Mouse (Mus musculus) stomach, embryonic 15.5 days (tissue): ENCODE data around the gene Tcl1b1. TPM values are rescaled to one million over a fixed set of nuclear protein-coding genes. Genes with fewer than 3 reads are reported as not detected.
"Not testable (repeated sequence)": the region's sequence is repeated elsewhere in the genome, so short reads cannot be mapped to it uniquely, and the experiment has no call there.

ENCODE experiments used
- ATAC-seq: fragments of 200-750 bp; cut with Nextera tagmentation; 2 replicates; pipeline ENCODE4 v1.8.0; 2017; ENCODE audit warnings: low read depth, moderate number of reproducible peaks, moderate TSS enrichment; ENCODE audit not compliant: insufficient read depth, low FRiP score
- H3K27ac ChIP-seq: fragments of 300-500 bp; sonication (generic); 2 replicates; pipeline ENCODE4 v1.5.1; 2015; ENCODE audit warnings: mild to moderate bottlenecking, inconsistent platforms
- H3K27me3 ChIP-seq: fragments of 300-500 bp; sonication (generic); replicated peaks from 2 replicates; pipeline ENCODE4 v1.6.1; 2015; ENCODE audit warnings: inconsistent platforms
- H3K36me3 ChIP-seq: fragments of 300-500 bp; sonication (generic); 2 replicates; pipeline ENCODE4 v1.6.1; 2015; ENCODE audit warnings: inconsistent platforms
- H3K4me1 ChIP-seq: fragments of 300-500 bp; sonication (generic); 2 replicates; pipeline ENCODE4 v1.6.1; 2015; ENCODE audit warnings: inconsistent platforms
- H3K4me2 ChIP-seq: fragments of 300-500 bp; sonication (generic); 2 replicates; pipeline ENCODE4 v1.6.1; 2015; ENCODE audit warnings: mild to moderate bottlenecking, inconsistent platforms
- H3K4me3 ChIP-seq: fragments of 300-500 bp; sonication (generic); replicated peaks from 2 replicates; pipeline ENCODE4 v1.5.1; 2015; ENCODE audit warnings: inconsistent platforms
- H3K9ac ChIP-seq: fragments of 300-500 bp; sonication (generic); 2 replicates; pipeline ENCODE4 v1.6.1; 2015; ENCODE audit warnings: inconsistent platforms
- H3K9me3 ChIP-seq: fragments of 300-500 bp; sonication (generic); 2 replicates; pipeline ENCODE4 v1.6.1; 2016; ENCODE audit warnings: inconsistent platforms
- WGBS: fragments of 180-500 bp; shearing (Covaris S2); methylation state at CpG from one replicate; pipeline ENCODE4 v1.1.7; 2015; 5-methylcytosine and 5-hydroxymethylcytosine counted together
- polyA plus RNA-seq: library from polyadenylated mRNA; unstranded; fragments of >200 nt; fragmentation: Nextera tagmentation; extraction: Ambion mirVana; gene quantifications from 2 replicates; pipeline ENCODE4 v1.2.1, GENCODE M21; 2015

Tcl1b1 gene
- polyA plus RNA-seq, 1 experiment from 2014 or later: not detected

GRCm38 (mm10) chr12:105201657-105202056 is 42.2 kb downstream of the Tcl1b1 start, which contains the start of gene Tcl1b4:
Tcl1b4 (plus strand) TSS chr12:105201957.
- not testable (repeated sequence) for H3K4me2 ChIP-seq, H3K9me3 ChIP-seq, H3K27ac ChIP-seq, H3K9ac ChIP-seq, H3K36me3 ChIP-seq, H3K4me1 ChIP-seq, H3K27me3 ChIP-seq, H3K4me3 ChIP-seq, ATAC-seq
- WGBS: 88% methylated on average over 1 of the region's 1 CpGs

GRCm38 (mm10) chr12:105207071-105207470 is 47.6 kb downstream of the Tcl1b1 start:
- 47% methylated on average over 1 of the region's 1 CpGs for WGBS

GRCm38 (mm10) chr12:105208441-105208840 is 49.0 kb downstream of the Tcl1b1 start:
- ATAC-seq: no peak
- 88% methylated on average over 1 of the region's 1 CpGs for WGBS
- no peak overlapping the region for H3K27ac ChIP-seq
- H3K9me3 ChIP-seq: no peaks in the 10 kb centered on the region
- no peak overlapping the region for H3K4me3 ChIP-seq
- H3K9ac ChIP-seq: no peak overlapping the region
- H3K4me1 ChIP-seq: no peaks in the 10 kb centered on the region
- no peaks in the 10 kb centered on the region for H3K27me3 ChIP-seq
- H3K36me3 ChIP-seq: no peaks in the 10 kb centered on the region
- H3K4me2 ChIP-seq: no peak overlapping the region

More at GRCm38 (mm10) chr12:105207071-105207470, 47.6 kb downstream of the Tcl1b1 start:
- no peaks in the 10 kb centered on the region for H3K4me1 ChIP-seq
- no peak for ATAC-seq
- no peaks in the 10 kb centered on the region for H3K9me3 ChIP-seq
- H3K4me3 ChIP-seq: no peak overlapping the region
- H3K4me2 ChIP-seq: no peak overlapping the region
- no peaks in the 10 kb centered on the region for H3K27me3 ChIP-seq
- no peaks in the 10 kb centered on the region for H3K36me3 ChIP-seq
- H3K9ac ChIP-seq: no peak overlapping the region
- no peak overlapping the region for H3K27ac ChIP-seq

- ATAC-seq: no peak
- Histone ChIP-seq H3K9me3 (no peaks in the 10 kb centered on the region), H3K36me3 (no peaks in the 10 kb centered on the region), H3K4me3 (no peak overlapping the region), H3K27ac (no peak overlapping the region), H3K9ac (no peak overlapping the region), H3K4me2 (no peak overlapping the region), H3K27me3 (no peaks in the 10 kb centered on the region), H3K4me1 (no peaks in the 10 kb centered on the region)
- 92% methylated on average over 7 of the region's 7 CpGs for WGBS
Observed at GRCm38 (mm10) chr12:105209231-105209630, 49.7 kb downstream of the Tcl1b1 start.

Other genes starting within 250 kb of the Tcl1b1 start
- 0.70 and 0.99 TPM in 2 replicates for gene Syne3, start 149.9 kb upstream of the Tcl1b1 start, polyA plus RNA-seq
- gene Glrx5, start 127.0 kb upstream of the Tcl1b1 start, polyA plus RNA-seq: 159 and 193 TPM in 2 replicates
- not detected in 2 replicates for gene Tcl1b2, start 13.7 kb upstream of the Tcl1b1 start, polyA plus RNA-seq
- gene Tcl1b5, start 16.7 kb downstream of the Tcl1b1 start, polyA plus RNA-seq: not detected in 2 replicates
- not detected in 2 replicates for gene Tcl1b3, start 31.4 kb downstream of the Tcl1b1 start, polyA plus RNA-seq
- not detected in 2 replicates for gene Tcl1b4, start 42.3 kb downstream of the Tcl1b1 start, polyA plus RNA-seq
- not detected in 2 replicates for gene Tcl1, start 63.1 kb downstream of the Tcl1b1 start, polyA plus RNA-seq
- 0.13 TPM in 2 replicates for gene Tunar, start 174.2 kb downstream of the Tcl1b1 start, polyA plus RNA-seq